Mouse (Mus musculus) liver, embryonic 14 days (tissue): ENCODE measurements around the gene Gm3591. TPM values are rescaled to one million over a fixed set of nuclear protein-coding genes. Genes with fewer than 3 reads are reported as not detected.

ENCODE experiments used
- polyA plus RNA-seq: library from polyadenylated mRNA; depleted of rRNA; stranded (reverse); fragments of >200 nt; gene quantifications from 2 replicates; pipeline ENCODE4 v1.2.3, GENCODE M21; 2012; rRNA removed

Gm3591 gene
- 0.05 and 0.08 TPM in 2 replicates for polyA plus RNA-seq

DNA sequence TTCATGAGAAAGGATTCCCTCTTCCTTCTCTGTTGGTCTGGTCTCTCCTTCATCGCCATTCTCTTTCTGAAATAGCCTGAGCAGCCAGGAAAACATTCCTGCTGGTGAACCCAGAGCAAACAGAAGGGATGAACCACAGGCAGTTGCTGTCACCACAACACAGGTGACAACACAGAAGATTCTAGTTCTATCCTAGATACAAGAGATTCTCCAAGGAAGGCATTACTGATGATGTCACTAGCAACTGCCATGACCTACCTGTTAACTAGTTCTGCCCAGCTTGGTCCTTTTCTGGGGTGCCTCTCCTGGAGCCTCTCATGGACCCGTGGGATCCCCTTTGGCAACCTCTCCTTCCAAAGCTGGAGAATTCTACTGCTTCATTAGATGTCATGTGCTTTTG, at the start of gene Gm3591:
TSS of gene Gm3591 (minus strand) at position 101 of the 400 bp plus-strand sequence.

GRCm38 (mm10) chr14:6444511-6444910, 32.2 kb upstream of the Gm3591 start, which contains the start of gene Gm3594:
Gene Gm3594, minus strand, starts transcription at chr14:6444611.

DNA sequence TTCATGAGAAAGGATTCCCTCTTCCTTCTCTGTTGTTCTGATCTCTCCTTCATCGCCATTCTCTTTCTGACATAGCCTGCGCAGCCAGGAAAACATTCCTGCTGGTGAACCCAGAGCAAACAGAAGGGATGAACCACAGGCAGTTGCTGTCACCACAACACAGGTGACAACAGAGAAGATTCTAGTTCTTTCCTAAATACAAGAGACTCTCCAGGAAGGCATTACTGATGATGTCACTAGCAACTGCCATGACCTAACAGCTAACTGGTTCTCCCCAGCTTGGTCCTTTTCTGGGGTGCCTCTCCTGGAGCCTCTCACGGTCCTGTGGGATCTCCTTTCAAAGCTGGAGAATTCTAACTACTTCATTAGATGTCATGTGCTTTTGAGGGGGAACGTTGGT, 22.1 kb downstream of the Gm3591 start, which contains the start of gene Gm16440:
TSS of gene Gm16440 (minus strand) at position 101 of the 400 bp plus-strand sequence.

Other genes starting within 250 kb of the Gm3591 start
- not detected in 2 replicates for gene Gm21560, start 193.2 kb downstream of the Gm3591 start, polyA plus RNA-seq
- 0.01 and 0.03 TPM in 2 replicates for gene Gm3411, start 125.2 kb downstream of the Gm3591 start, polyA plus RNA-seq
- gene Gm21103, start 107.6 kb downstream of the Gm3591 start, polyA plus RNA-seq: not detected in 2 replicates
- not detected in 2 replicates for gene Gm3618, start 68.8 kb downstream of the Gm3591 start, polyA plus RNA-seq
- not detected in 2 replicates for gene Gm16440, start 22.2 kb downstream of the Gm3591 start, polyA plus RNA-seq
- gene Gm3594, start 32.1 kb upstream of the Gm3591 start, polyA plus RNA-seq: not detected in 2 replicates
- not detected in 2 replicates for gene Gm8356, start 124.8 kb upstream of the Gm3591 start, polyA plus RNA-seq
- gene Gm3629, start 178.1 kb upstream of the Gm3591 start, polyA plus RNA-seq: 0.02 TPM in 1 of 2 replicates, not detected in the other
- gene Gm3460, start 209.9 kb upstream of the Gm3591 start, polyA plus RNA-seq: not detected in 2 replicates